Mouse (Mus musculus) adrenal gland, adult 2 months (tissue): ENCODE results near the gene Mrpl43. TPM values are rescaled to one million over a fixed set of nuclear protein-coding genes. Genes with fewer than 3 reads are reported as not detected.
A peak's percentile ranks its signal among the peaks of the same experiment; 100 is the strongest.

Experiments used
- DNase-seq: peaks from one replicate; pipeline ENCODE4 v3.0.0; 2021
- polyA plus RNA-seq: library from polyadenylated mRNA; depleted of rRNA; stranded (reverse); fragments of >200 nt; gene quantifications from 2 replicates; pipeline ENCODE4 v1.2.3, GENCODE M21; 2012
- total RNA-seq, 2 experiments: library from RNA; stranded (reverse); gene quantifications; 2 replicates each; pipeline ENCODE4 v1.2.3; 2021

The Mrpl43 gene
- total and polyA plus RNA-seq, 3 experiments, result 45.2 to 196 (median 55.1) TPM

DNA sequence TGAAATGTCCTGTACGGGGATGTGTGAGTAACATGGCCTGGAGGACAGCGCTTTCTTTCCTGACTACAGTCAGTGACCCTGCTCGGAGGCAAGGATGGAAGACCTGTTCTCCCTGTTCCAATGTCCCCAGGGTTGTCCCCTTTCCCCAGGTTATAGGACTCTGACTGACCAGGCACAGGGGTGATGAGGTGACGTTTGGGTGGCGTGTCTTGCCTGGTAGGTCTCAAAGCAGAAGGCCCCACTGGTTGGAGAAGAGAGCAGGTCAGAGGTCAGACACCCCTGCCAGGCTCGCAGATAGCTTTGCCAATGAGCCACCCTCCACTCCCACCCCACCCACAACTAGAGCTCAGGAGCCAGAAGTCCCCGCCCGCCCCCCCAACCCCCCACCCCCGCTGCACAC lies 23.3 kb upstream of the Mrpl43 start:
- peak; percentile 17 for DNase-seq

DNA sequence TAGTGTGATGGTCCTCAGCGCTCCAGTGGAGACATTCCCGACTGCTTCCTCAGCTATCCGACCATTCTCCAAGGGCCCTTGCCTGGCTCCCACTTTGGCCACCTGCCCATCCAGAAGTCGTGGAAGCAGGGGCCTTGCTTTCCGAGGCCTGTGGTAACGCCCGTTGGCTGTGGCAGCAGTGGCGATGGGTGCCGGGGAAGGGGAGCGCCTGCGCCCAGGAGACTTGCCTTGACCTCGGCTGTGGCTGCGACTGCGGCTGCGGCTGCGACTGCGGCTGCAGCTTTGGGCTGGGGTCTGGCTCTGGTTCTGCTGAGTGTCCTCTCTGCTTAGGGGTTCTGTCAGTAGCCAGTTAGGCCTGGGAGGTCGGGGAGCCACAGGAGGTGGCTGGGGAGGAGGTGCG lies 22.5 kb upstream of the Mrpl43 start:
- DNase-seq, result peak; percentile 30

DNA sequence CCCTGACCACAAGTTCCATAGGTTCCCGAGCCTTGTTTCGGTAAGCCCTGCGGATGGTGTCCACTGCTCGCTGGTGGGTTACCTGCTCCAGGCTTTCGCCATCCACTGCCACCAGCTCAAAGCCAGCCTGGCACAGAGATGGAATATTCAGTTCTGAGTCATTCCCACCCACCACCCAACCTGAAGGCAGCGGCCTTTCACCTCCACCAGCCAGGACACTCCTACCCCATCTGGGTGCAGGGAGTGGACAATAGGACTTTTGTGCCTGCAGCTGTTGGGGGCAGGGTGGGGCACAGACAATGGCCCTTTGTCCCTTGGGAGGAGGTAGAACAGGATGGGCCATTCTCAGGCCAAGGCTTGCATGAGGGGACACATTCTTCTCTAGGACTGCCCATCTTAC lies 21.6 kb upstream of the Mrpl43 start:
- DNase-seq, result peak; percentile 9

DNA sequence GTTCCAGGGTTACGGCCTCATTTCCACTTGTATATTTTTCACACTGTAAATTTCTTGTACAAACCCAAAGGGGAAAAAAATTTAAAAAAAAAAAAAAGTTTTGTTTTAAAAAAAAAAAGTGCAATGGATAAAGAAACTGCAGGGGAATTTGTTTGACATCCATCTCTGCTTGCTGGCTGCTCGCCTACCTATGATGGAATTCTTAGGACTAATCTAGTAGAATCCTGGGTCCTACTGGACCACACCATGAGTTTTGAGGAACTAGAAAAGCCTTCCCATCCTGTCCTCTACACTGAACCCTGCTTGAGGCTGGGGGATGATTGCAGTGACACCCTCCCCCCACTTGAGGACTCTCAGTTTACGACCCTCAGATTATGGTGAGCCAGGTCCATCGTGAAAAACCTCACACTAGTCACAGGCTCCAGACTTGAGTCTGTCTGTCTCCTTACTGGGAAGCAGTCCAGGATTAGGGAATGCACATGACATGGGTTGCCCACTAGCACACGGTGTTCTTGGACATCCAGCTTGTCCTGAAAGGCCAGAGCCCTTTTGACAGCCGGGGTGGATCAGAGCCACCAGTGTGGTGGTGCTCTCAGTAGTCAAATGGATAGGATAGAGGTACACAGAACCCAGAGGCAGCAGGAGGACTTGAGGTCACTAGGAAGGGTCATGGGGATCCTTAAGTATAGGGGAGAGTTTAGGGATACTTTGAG lies 20.9 kb upstream of the Mrpl43 start:
- DNase-seq, result no peak

DNA sequence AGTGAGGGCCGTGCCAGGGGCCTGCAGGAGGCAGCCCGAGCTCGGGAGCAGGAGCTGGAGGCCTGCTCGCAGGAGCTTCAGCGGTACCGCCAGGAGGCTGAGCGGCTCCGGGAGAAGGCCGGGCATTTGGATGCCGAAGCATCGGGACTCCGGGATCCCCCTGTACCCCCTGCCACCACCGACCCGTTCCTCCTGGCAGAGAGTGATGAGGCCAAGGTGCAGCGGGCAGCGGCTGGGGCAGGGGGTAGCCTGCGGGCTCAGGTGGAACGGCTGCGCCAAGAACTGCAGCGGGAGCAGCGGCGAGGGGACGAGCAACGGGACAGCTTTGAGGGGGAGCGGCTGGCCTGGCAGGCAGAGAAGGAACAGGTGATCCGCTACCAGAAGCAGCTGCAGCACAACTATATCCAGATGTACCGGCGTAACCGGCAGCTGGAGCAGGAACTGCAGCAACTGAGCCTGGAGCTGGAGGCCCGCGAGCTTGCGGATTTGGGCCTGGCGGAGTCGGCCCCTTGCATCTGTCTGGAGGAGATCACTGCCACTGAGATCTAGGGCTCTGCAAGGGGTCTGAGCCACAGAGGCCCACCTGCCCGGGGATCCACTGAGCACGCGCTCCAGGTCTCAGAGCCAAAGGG lies 19.8 kb upstream of the Mrpl43 start:
- peak; percentile 6 for DNase-seq

DNA sequence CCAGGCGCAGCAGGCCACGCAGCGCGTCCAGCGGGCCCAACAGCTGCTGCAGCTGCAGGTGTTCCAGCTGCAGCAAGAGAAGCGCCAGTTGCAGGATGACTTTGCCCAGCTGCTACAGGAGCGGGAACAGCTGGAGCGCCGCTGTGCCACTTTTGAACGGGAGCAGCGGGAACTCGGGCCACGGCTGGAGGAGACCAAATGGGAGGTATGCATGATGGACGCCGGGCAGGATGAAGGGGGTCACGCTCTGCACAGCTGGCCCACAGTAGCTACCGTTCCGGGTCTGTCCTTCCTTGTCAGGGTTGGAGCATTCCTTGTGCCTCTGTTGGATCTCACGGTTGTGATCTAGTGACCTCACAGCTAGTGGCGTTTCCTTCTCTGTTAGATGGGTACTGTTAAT lies 18.5 kb upstream of the Mrpl43 start:
- no peak for DNase-seq

DNA sequence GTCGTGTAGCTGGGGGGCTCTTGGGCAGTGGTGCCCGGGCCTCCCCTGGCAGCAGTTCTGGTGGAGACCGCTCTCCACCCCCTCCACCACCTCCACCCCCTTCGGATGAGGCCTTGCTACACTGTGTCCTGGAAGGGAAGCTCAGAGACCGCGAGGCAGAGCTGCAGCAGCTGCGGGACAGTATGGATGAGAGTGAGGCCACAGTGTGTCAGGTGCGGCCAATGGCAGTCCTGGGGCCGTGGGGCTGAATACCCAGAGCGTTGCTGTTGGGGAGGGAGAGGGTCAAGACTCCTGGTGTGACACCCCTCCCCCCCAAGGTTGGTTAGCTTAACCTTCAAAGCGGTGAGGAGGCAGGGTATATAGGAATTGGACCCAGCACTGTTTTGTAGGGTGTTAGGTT lies 17.8 kb upstream of the Mrpl43 start:
- DNase-seq, result no peak

DNA sequence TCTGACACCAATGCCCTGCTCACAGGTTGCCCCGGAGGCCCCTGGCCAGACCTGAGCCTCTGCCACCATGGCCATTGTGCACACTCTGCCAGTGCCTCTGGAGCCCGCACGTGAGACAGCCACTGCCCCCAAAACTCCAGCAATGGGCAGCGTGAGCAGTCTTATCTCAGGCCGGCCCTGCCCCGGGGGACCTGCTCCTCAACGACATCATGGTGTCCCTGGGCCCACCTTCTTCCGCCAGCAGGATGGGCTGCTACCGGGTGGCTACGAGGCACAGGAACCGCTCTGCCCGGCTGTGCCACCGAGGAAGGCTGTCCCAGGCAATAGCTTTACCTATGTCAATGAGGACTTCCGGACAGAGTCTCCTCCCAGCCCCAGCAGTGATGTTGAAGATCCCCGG lies 15.1 kb upstream of the Mrpl43 start:
- DNase-seq, result no peak

DNA sequence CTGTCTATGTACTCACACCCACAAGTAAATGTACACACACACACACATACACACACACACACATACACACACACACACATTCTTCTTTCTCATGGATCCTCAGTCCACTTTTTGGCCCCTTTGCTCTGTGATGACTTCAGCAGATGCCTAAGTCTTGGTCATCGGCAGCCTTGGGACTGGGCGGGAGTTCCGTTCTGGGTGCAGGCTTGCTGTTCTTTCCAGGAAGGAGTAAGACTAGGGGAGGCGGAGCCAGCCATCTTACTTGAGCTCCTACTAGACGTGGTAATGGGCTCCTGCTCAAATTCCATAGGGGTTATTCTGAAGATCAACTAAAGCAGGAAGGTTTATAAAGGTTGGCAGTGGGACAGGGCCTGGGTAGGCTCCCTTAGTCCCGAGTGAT lies 14.1 kb upstream of the Mrpl43 start:
- peak; percentile 85 for DNase-seq

DNA sequence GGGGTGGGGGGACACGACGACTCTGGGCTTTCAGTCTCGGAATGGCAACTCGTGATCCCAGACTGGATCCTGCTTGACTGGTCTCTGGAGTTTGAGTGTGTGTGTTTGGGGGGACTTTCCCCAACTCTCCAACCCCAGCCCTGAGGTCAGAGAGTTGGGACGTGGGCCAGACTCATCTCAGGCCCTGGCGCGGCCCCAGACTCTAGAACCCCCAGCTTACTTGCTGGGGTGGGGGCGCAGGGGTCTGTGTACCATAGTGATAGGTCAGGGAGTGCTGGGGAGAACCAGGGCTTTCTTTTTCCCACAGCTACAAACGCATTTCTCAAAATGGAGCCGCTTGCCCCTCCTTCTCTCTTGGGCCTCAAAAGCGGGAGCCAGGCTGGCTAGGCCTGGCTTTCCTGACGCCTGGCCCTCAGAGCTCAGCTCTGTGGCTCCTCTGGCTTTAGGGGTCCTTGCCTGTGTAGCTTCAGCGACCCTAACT lies 12.1 kb upstream of the Mrpl43 start:
- DNase-seq, result peak; percentile 68

DNA sequence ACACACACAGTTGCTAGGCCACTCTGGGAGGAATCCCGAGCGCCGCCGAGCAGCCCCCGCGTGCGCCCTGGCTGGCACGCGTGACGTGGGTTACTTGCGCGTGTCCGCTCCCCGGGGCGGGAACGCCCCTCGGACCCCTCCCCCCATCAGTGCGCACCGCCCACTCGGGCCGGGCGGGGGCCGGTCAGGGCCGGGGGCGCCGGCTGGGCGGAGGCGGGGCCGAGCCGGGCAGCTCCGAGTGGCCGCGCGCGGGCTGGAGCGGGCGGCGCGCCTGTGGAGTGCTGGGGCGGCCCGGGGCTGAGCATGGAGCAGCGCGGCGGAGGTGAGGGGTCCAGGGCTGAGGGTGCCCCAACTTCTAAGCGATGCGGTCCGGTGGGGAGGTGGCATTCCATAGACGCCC lies 11.7 kb upstream of the Mrpl43 start:
- peak; percentile 97 for DNase-seq

DNA sequence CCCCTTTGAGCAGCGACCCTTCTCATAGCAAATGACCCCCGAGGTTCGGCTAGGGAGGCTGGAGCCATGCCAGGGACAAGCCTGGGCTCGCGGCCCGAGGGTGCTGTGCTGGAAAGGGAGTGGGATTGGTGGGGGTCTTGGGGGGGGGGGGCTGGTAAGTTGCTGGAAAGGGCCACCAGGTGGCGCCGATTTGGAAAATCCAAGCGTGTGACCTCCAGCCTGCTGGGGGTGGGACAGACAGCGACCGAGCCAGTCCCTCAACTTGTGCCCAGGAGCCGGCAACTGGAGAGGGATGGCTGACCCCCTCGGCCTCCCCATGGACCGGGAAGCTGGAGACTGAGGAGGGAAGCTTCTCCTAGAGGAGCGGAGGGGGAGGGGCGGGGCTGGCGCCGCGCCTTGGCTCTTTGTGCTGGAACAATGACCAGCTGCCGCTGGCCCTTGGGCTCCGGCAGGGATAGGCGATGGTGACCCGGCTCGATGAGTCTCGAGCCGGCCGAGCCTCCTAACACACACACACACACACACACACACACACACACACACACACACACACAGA lies 11.1 kb upstream of the Mrpl43 start:
- peak; percentile 90 for DNase-seq

DNA sequence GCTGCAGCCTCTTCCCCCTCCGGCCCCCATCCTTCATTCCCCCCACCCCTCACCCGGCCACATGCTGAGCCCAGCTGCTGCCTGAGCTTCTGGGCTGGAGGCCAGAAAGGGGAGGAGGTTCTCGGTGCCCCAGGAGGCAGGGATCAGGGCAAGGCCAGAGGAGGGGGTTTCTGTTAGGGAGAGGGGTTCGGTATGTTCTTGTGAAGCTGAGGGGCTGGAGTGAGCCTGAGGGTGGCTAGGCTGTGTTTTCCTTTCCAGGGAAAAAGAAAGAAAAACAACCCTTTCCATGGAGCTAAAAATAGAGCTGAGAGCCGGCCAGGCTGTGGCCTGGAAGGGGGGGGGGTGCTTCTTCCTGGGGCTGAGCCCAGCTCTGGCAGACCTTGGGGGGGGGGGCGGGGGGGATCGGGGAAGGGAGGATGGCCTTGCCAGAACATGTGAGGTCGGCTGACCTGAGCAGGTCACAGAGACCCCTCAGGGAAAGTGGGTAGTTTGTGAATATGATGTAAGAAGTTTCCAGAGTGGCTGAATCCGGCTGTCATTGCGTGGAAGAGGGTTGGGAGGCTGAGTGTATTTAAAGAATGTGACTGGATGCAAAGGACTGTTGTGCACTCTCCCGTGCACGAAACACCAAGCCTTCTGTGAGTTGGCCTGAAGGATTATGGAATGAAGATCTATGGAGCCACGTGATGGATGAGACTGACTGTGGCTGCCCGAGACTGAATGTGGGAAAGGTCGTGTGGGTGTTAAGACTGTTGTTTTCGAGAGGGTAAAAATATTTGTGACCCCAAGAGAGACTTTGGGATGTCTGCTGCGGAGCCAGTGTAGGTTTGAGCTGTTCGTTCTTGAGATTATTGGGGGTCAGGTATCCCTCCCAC lies 10.3 kb upstream of the Mrpl43 start:
- peak; percentile 91 for DNase-seq

DNA sequence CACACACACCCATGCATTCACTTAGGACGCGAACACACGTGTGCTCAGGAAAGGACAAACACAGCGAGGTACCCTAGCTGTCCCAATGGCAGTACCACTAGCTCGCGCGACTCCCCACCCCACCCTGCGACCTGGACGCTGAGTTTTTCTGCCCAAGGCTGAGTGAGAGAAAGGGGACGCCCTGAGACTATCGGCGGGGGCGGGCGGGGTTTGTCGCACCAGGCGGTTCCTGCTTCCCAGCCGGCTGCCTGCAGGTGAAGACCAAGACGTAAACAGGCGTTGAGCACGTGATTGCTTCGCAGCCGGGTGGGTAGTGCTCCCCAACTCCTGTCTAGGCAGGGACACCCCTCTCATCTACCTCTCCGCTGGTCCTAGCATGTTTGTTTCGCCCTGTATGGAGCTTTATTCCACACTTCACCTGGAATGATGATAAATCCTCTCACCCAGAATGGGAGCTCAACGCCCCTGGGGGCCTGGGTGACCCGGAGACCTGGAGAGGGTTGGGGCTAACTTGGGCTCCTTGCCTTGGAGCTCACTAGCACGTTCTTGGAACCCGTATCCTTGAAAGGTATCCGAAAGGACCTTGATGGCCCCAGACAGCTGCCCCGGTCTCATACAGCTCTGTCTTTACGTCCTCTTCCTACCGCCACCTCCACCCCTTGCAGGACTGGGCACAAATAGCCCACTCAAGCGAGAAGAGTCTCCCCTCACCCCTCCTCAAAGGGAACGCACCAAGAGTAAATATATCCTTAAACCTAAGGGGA lies 9.5 kb upstream of the Mrpl43 start:
- DNase-seq, result peak; percentile 84

DNA sequence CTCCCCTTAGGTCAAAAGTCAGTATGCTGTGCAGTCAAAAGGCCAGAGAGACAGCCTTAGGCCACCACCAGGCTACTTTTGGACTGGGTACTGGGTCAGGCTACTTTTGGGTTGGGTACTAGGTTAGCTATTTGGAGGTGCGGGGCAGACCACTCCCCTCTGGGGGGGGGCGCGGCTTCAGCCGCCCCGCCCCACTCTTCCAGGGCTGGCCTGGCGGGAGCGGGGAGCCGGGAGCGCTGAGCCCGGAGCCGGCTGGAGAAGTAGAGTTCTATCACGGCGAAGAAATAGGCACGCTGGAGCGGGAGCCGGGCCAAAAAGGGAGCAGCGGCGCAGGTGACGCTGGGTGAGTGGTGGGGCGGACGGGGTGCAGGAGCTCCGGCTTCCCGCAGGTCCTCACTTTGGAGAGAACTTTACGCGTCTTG lies 8.8 kb upstream of the Mrpl43 start:
- DNase-seq, result peak; percentile 88

DNA sequence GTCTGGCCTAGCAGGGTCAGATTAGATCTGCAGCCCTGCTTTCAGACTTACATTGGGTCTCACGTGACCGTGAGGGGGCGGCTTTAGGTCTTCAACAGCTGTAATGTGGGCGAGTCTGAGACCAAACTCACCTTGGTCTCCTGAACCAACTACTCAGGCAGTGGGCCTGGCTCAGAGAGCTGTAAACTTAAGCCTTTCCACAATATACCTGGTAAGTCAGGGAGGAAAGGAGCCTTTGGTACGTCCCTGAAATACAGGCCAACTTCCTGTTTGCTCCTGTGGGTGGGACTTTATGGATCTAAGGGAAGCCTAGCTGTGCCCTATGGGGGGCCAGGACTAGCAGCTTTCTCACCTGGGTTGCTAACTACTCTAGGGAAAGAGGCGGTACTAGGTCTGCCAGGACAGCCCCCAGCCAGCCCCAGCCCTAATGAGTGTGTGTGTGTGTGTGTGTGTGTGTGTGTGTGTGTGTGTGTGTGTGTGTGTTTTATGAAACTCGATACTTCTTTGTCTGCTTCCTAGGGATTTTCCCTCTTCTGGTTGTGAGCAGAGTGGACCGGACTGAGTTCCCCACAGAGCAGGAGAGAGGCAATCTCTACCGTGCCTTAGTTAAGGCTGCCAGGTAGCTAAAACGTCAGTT lies 8.2 kb upstream of the Mrpl43 start, which contains the start of gene Lzts2:
TSS of gene Lzts2 (plus strand) at position 80 of the 637 bp plus-strand sequence.
- peak; percentile 23 for DNase-seq

DNA sequence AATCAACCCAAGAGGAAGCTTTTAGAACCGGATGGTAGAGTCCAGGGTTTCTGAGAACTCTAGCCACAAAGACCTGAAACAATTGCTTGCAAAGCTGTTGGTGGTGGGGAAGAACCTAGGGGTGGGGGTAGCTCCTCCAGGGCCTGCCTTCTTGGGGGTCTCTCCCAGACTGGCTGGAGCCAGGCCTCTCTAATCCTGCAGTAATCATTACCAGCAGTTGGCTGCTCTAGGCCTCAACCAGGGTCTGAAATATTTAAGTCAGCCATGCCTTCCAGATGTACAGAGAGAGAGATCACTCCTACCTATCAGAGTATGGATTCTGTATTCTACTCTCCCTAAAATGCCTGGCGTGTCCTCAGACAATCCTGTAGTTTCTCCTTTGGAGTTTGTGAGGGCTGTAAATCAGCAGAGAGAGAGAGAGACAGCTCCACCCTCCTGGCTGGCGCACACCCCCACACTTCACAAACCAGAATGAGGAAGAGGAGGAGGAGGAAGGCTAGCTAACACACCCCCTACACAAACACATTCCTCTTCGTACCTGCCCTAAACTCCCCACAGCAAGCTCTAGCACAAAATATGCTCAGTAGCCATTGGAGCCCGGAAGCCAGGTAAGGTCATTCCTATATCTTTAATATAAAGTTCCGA lies 7.5 kb upstream of the Mrpl43 start:
- DNase-seq, result no peak

DNA sequence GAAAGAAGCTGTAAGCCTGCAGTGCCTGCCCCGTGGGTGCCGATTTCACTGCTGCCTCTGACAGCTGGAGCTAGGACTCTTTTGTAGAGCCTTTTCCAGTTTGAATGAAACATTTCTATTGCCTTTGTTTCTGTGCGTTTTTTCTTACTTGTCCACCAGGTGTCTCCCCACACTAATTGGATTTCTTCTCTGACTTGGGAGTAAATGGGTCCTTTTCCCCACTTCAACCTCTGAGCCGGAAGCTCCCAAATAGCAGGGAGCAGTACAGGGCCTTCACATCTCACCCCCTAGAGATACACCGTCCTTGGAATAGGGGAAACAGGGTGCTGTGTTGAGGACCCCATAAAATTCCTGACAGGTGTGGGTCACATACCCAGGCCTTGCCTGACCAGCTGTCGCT lies 6.4 kb upstream of the Mrpl43 start:
- DNase-seq, result peak; percentile 34

DNA sequence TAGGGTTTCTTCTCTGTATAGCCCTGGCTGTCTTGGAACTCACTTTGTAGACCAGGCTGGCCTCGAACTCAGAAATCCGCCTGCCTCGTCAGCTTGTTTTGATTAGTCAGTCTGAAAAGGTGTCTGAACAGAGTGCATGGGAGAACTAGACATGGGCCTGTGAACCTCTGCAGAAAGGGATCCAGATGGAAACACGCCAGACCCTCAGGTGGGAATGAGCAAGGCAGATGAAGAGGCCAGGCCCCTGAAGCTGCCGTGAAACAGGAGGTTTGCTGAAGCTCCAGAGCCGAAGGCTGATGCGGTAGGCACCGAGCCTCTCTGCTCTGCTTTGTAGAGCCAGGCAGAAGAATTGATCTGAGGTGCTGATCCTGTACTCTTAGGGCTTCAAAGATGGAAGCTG lies 6.0 kb upstream of the Mrpl43 start:
- DNase-seq, result no peak

DNA sequence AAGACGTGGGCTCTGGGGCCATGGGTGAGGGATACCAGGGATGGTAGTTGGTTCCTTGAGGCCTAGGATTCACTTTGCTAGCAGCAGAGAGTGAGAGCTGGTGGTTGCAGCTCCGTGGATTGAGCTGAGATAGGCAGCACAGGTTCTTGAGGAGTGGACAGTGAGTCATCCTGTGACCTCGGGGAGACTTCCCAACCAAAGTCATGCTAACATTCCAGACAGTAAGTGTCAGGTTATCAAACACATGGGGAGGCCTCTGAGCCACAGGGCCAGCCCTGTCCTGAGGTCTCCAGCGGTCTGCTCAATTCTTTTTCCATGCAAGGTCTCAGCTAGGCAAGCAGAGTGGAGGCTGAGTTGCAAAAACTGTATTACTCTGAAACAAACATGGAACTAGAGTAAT lies 4.4 kb upstream of the Mrpl43 start:
- DNase-seq, result peak; percentile 80
